Comparison of ENCODE assay signal across 14 mouse cellular contexts in the genomic region with DNA sequence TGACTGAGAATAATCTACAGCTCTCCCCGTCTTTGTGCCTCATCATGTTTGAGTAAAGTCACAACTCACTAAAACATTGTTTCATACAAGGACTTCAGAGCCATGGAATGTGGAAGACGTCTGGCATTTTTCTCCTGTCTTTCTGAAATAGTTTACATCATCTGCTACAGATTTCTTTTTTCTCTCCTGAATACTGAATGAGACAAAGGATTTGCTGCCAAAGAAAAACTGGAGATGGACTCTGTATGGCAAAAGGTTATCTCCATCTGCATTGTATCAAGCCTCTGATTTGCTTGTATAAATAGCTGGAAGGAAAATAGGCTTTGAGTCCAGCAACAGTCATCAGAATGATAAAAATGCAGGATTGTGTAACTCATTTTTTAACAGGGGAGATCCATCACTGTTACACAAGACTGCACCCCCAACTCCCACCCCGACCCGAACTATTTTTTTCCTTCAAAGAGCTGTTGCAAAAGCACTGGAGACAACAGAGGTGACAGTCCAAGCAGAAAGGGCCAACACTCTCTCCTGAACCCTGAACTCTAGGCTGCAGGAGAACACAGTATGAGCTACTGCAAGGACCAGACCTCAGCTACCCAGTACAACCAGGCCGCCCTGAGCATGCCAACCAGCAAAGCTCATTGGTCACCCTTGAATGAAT. TPM values are rescaled to one million over a fixed set of nuclear protein-coding genes. Genes with fewer than 3 reads are reported as not detected.
DNase-seq lines count a peak whose midpoint lies in the region; ATAC-seq lines count a peak whose summit lies in the region.
"Had no signal": no experiment of that assay in that cellular context is flagged by ENCODE, and none has a peak within 500 bp of the region (broad histone marks: within the 10 kb centered on the region; RNA-seq: fewer than 3 reads in every experiment).

No protein-coding gene starts in this region.

- no peak overlapping the region for H3K4me2 ChIP-seq in kidney, embryonic 14.5 days (replicated peaks; ENCODE audit: low read depth, low read length)
- no peak overlapping the region for H3K4me2 ChIP-seq in intestine, embryonic 15.5 days (replicated peaks)
- no peak overlapping the region for H3K4me2 ChIP-seq in stomach, embryonic 14.5 days (replicated peaks; ENCODE audit: low read depth, low read length)
- no peak overlapping the region for H3K4me2 ChIP-seq in midbrain, embryonic 11.5 days
- H3K4me2 ChIP-seq: hindbrain, embryonic 13.5 days; liver, embryonic 12.5 days; midbrain, embryonic 13.5 days had no signal

- 0 out of 2 replicates have a peak, but pooled peaks cover 6% of the 10 kb centered on the region for H3K4me1 ChIP-seq in kidney, embryonic 14.5 days (ENCODE audit: control insufficient read depth, insufficient read depth, low read length)
- peaks cover 4% of the 10 kb centered on the region; the same call in 1 of the 2 replicates for H3K4me1 ChIP-seq in intestine, embryonic 15.5 days (replicated peaks)
- 0 out of 2 replicates have a peak, but pooled peaks cover 8% of the 10 kb centered on the region for H3K4me1 ChIP-seq in stomach, embryonic 14.5 days (ENCODE audit: control insufficient read depth, insufficient read depth, low read length)
- no peaks in the 10 kb centered on the region for H3K4me1 ChIP-seq in midbrain, embryonic 11.5 days (ENCODE audit: control insufficient read depth, insufficient read depth, low read length)
- H3K4me1 ChIP-seq in hindbrain, embryonic 10.5 days (replicated peaks) = no peaks in the 10 kb centered on the region
- H3K4me1 ChIP-seq: hindbrain, embryonic 13.5 days; liver, embryonic 12.5 days; midbrain, embryonic 13.5 days had no signal

- H3K27me3 ChIP-seq in kidney, embryonic 14.5 days (ENCODE audit: control insufficient read depth, insufficient read depth, low read length) = no peaks in the 10 kb centered on the region
- H3K27me3 ChIP-seq in intestine, embryonic 15.5 days (replicated peaks) = no peaks in the 10 kb centered on the region
- no peaks in the 10 kb centered on the region for H3K27me3 ChIP-seq in stomach, embryonic 14.5 days (ENCODE audit: control insufficient read depth, insufficient read depth, low read length)
- H3K27me3 ChIP-seq in midbrain, embryonic 11.5 days (ENCODE audit: control insufficient read depth, insufficient read depth, low read length) = no peaks in the 10 kb centered on the region
- no peaks in the 10 kb centered on the region for H3K27me3 ChIP-seq in hindbrain, embryonic 10.5 days (ENCODE audit: insufficient read depth, poor library complexity, severe bottlenecking)
- H3K27me3 ChIP-seq: hindbrain, embryonic 13.5 days; liver, embryonic 12.5 days; midbrain, embryonic 13.5 days had no signal

- no peak overlapping the region for H3K27ac ChIP-seq in kidney, embryonic 14.5 days (ENCODE audit: low read depth, low read length)
- 0 out of 2 replicates have a peak overlapping the region, but pooled peaks have one; percentile 48 for H3K27ac ChIP-seq in intestine, embryonic 15.5 days
- H3K27ac ChIP-seq in stomach, embryonic 14.5 days (ENCODE audit: low read length) = 0 out of 2 replicates have a peak overlapping the region, but pooled peaks have one; percentile 10
- H3K27ac ChIP-seq in midbrain, embryonic 11.5 days (ENCODE audit: low read depth, low read length) = no peak overlapping the region
- no peak overlapping the region for H3K27ac ChIP-seq in hindbrain, embryonic 10.5 days
- H3K27ac ChIP-seq: hindbrain, embryonic 13.5 days; liver, embryonic 12.5 days; midbrain, embryonic 13.5 days had no signal

- 48% methylated on average over 5 of the region's 5 CpGs for WGBS in kidney, embryonic 14.5 days
- WGBS in intestine, embryonic 15.5 days = 49% methylated on average over 5 of the region's 5 CpGs
- 35% methylated on average over 5 of the region's 5 CpGs for WGBS in stomach, embryonic 14.5 days
- WGBS in midbrain, embryonic 11.5 days = 81% methylated on average over 5 of the region's 5 CpGs
- WGBS in hindbrain, embryonic 10.5 days = 85% methylated on average over 5 of the region's 5 CpGs

- H3K9me3 ChIP-seq in kidney, embryonic 14.5 days (ENCODE audit: control insufficient read depth, low read length) = no peaks in the 10 kb centered on the region
- no peaks in the 10 kb centered on the region for H3K9me3 ChIP-seq in intestine, embryonic 15.5 days
- H3K9me3 ChIP-seq in stomach, embryonic 14.5 days (ENCODE audit: control insufficient read depth, low read depth, low read length) = no peaks in the 10 kb centered on the region
- no peaks in the 10 kb centered on the region for H3K9me3 ChIP-seq in midbrain, embryonic 11.5 days (ENCODE audit: control insufficient read depth, low read length)
- no peaks in the 10 kb centered on the region for H3K9me3 ChIP-seq in hindbrain, embryonic 10.5 days
- H3K9me3 ChIP-seq: hindbrain, embryonic 13.5 days; liver, embryonic 12.5 days; midbrain, embryonic 13.5 days had no signal

- no peak overlapping the region for H3K4me3 ChIP-seq in kidney, embryonic 14.5 days (ENCODE audit: low read length)
- H3K4me3 ChIP-seq in intestine, embryonic 15.5 days (replicated peaks) = no peak overlapping the region
- H3K4me3 ChIP-seq in stomach, embryonic 14.5 days (ENCODE audit: low read depth, low read length) = no peak overlapping the region
- no peak overlapping the region for H3K4me3 ChIP-seq in midbrain, embryonic 11.5 days (ENCODE audit: low read depth, low read length)
- H3K4me3 ChIP-seq in hindbrain, embryonic 10.5 days = no peak overlapping the region
- H3K4me3 ChIP-seq: hindbrain, embryonic 13.5 days; liver, embryonic 12.5 days; midbrain, embryonic 13.5 days had no signal

- ATAC-seq in kidney, embryonic 14.5 days (ENCODE audit: low FRiP score, low TSS enrichment) = no peak
- peak; percentile 61; the same call in 1 of the 2 replicates for ATAC-seq in intestine, embryonic 15.5 days
- no peak; the same call in 1 of the 2 replicates for ATAC-seq in stomach, embryonic 14.5 days (ENCODE audit: insufficient number of reproducible peaks, insufficient read depth, low FRiP score, low read depth)
- no peak for ATAC-seq in midbrain, embryonic 11.5 days (ENCODE audit: low FRiP score)
- no peak for ATAC-seq in inflammation-experienced regulatory T-cells, adult 6 months
- ATAC-seq: liver, embryonic 12.5 days; midbrain, embryonic 13.5 days had no signal

- no peaks in the 10 kb centered on the region for H3K36me3 ChIP-seq in kidney, embryonic 14.5 days (ENCODE audit: control insufficient read depth, insufficient read depth, low read length)
- H3K36me3 ChIP-seq in intestine, embryonic 15.5 days = no peaks in the 10 kb centered on the region
- no peaks in the 10 kb centered on the region for H3K36me3 ChIP-seq in stomach, embryonic 14.5 days (ENCODE audit: control insufficient read depth, insufficient read depth, low read length)
- H3K36me3 ChIP-seq in midbrain, embryonic 11.5 days (ENCODE audit: control insufficient read depth, insufficient read depth, low read length) = no peaks in the 10 kb centered on the region
- no peaks in the 10 kb centered on the region for H3K36me3 ChIP-seq in hindbrain, embryonic 10.5 days
- H3K36me3 ChIP-seq: hindbrain, embryonic 13.5 days; liver, embryonic 12.5 days; midbrain, embryonic 13.5 days had no signal

- peak; percentile 34 for DNase-seq in kidney, adult 11 months
- DNase-seq in kidney, postnatal 25 days = peak; percentile 19 to 50
- DNase-seq in midbrain, embryonic 11.5 days (ENCODE audit: low spot score, missing footprints) = no peak
- no peak for DNase-seq in hindbrain, embryonic 10.5 days (ENCODE audit: low spot score)
- DNase-seq: cerebellum, adult 11-12 months; gastrocnemius, postnatal 10 days; right cerebral cortex, postnatal 14 days had no signal

- H3K9ac ChIP-seq in kidney, embryonic 14.5 days (ENCODE audit: low read depth, low read length) = no peak overlapping the region
- H3K9ac ChIP-seq in intestine, embryonic 15.5 days = no peak overlapping the region
- no peak overlapping the region for H3K9ac ChIP-seq in stomach, embryonic 14.5 days (replicated peaks; ENCODE audit: low read depth, low read length)
- no peak overlapping the region for H3K9ac ChIP-seq in midbrain, embryonic 11.5 days (ENCODE audit: low read length)
- H3K9ac ChIP-seq: hindbrain, embryonic 13.5 days; liver, embryonic 12.5 days; midbrain, embryonic 13.5 days had no signal

RNA-seq across cellular contexts. Expression of a gene that starts 21.8 kb away (rescaled TPM):
- 2.4 and 4.2 TPM in 2 replicates for polyA plus RNA-seq in kidney, embryonic 14.5 days (2014; fragmentation: Nextera tagmentation; extraction: Ambion mirVana)
- polyA plus RNA-seq in intestine, embryonic 15.5 days (2015; fragmentation: Nextera tagmentation; extraction: Ambion mirVana) = 6.2 and 6.3 TPM in 2 replicates
- polyA plus RNA-seq in stomach, embryonic 14.5 days (2014; fragmentation: Nextera tagmentation; extraction: Ambion mirVana) = 9.7 and 11.0 TPM in 2 replicates
- polyA plus RNA-seq in midbrain, embryonic 11.5 days (2014; fragmentation: Nextera tagmentation; extraction: Ambion mirVana) = 1.7 and 2.2 TPM in 2 replicates
- 2.7 and 3.4 TPM in 2 replicates for polyA plus RNA-seq in hindbrain, embryonic 10.5 days (2016; fragmentation: Nextera tagmentation; extraction: Ambion mirVana)
- polyA plus RNA-seq in inflammation-experienced regulatory T-cells, adult 6 months (2017; shearing (Covaris generic)) = under 1 TPM in 1 of 3 experiments, not detected in 2; 0.04 TPM

Comparison
In these comparisons a context has a peak if more than half of its experiments do, and no peak if none do; other contexts are left out.
1. DNase-seq: peak in kidney, adult 11 months (single experiment) and kidney, postnatal 25 days (2 of 2); none in midbrain, embryonic 11.5 days (single experiment) and hindbrain, embryonic 10.5 days (single experiment).
2. H3K27ac ChIP-seq: peak in intestine, embryonic 15.5 days (single experiment) and stomach, embryonic 14.5 days (single experiment); none in kidney, embryonic 14.5 days (single experiment), midbrain, embryonic 11.5 days (single experiment) and hindbrain, embryonic 10.5 days (single experiment).